Mouse (Mus musculus): Measurements from ENCODE around the gene T2.

- TF ChIP-seq POLR2A (IDR thresholded peaks at IDR 0.05; ENCODE audit: control insufficient read depth, extremely low read depth, insufficient read depth, low read length, poor library complexity) (no peak), CTCF (IDR thresholded peaks at IDR 0.05; ENCODE audit: borderline replicate concordance, control insufficient read depth, extremely low read depth, insufficient read depth, low read length, poor library complexity) (no peak)
Observed at GRCm38 (mm10) chr17:8340407-8341359, 15.1 kb upstream of the T2 start.

Data from thymus, adult 2 months (tissue).